Mouse (Mus musculus) stomach, embryonic 16.5 days (tissue): ENCODE measurements around the gene Psmc2. TPM values are rescaled to one million over a fixed set of nuclear protein-coding genes. Genes with fewer than 3 reads are reported as not detected.
A peak's percentile ranks its signal among the peaks of the same experiment; 100 is the strongest.

Source experiments
- ATAC-seq: fragments of 200-750 bp; cut with Nextera tagmentation; 2 replicates; pipeline ENCODE4 v1.8.0; 2017; ENCODE audit warnings: moderate number of reproducible peaks, moderate TSS enrichment; ENCODE audit not compliant: insufficient read depth, low FRiP score
- H3K27ac ChIP-seq: fragments of 300-500 bp; sonication (generic); 2 replicates; pipeline ENCODE4 v1.5.1; 2014; ENCODE audit warnings: low read length
- H3K27me3 ChIP-seq: fragments of 300-500 bp; sonication (generic); 2 replicates; pipeline ENCODE4 v1.6.1; 2014; ENCODE audit warnings: low read length, control low read depth, mixed read lengths; ENCODE audit not compliant: control insufficient read depth, insufficient read depth
- H3K36me3 ChIP-seq: fragments of 300-500 bp; sonication (generic); 2 replicates; pipeline ENCODE4 v1.6.1; 2014; ENCODE audit warnings: low read length; ENCODE audit not compliant: control insufficient read depth, insufficient read depth
- H3K4me1 ChIP-seq: fragments of 300-500 bp; sonication (generic); 2 replicates; pipeline ENCODE4 v1.6.1; 2014; ENCODE audit warnings: low read length, control low read depth, mixed read lengths; ENCODE audit not compliant: control insufficient read depth, insufficient read depth
- H3K4me2 ChIP-seq: fragments of 300-500 bp; sonication (generic); 2 replicates; pipeline ENCODE4 v1.6.1; 2014; ENCODE audit warnings: low read depth, low read length, mixed read lengths
- H3K4me3 ChIP-seq: fragments of 300-500 bp; sonication (generic); replicated peaks from 2 replicates; pipeline ENCODE4 v1.5.1; 2014; ENCODE audit warnings: mild to moderate bottlenecking, low read length
- H3K9ac ChIP-seq: fragments of 300-500 bp; sonication (generic); 2 replicates; pipeline ENCODE4 v1.6.1; 2014; ENCODE audit warnings: low read length
- H3K9me3 ChIP-seq: fragments of 300-500 bp; sonication (generic); replicated peaks from 2 replicates; pipeline ENCODE4 v1.6.1; 2016; ENCODE audit warnings: low read length, control low read depth; ENCODE audit not compliant: control insufficient read depth
- WGBS: fragments of 180-500 bp; shearing (Covaris S2); extraction: QIAGEN DNeasy Blood & Tissue Kit; methylation state at CpG from one replicate; pipeline ENCODE4 v1.1.7; 2014; 5-methylcytosine and 5-hydroxymethylcytosine counted together
- polyA plus RNA-seq: library from polyadenylated mRNA; unstranded; fragments of >200 nt; fragmentation: Nextera tagmentation; extraction: Ambion mirVana; gene quantifications from 2 replicates; pipeline ENCODE4 v1.2.1, GENCODE M21; 2015

The Psmc2 gene
- polyA plus RNA-seq: 160 and 166 TPM in 2 replicates

- ATAC-seq: peak; percentile 96
- H3K9me3 ChIP-seq: no peaks in the 10 kb centered on the region
- H3K4me3 ChIP-seq: peak within 1 kb of the TSS; percentile 98
- peak within 1 kb of the TSS; percentile 94 for H3K4me2 ChIP-seq
- H3K36me3 ChIP-seq: 0 out of 2 replicates have a peak, but pooled peaks cover 8% of the 10 kb centered on the region
- no peaks in the 10 kb centered on the region for H3K27me3 ChIP-seq
- peak within 1 kb of the TSS; percentile 32 for H3K27ac ChIP-seq
- H3K4me1 ChIP-seq: peaks cover 5% of the 10 kb centered on the region; the same call in 1 of the 2 replicates
- WGBS: 0% methylated on average over 37 of the region's 37 CpGs
- H3K9ac ChIP-seq: peak within 1 kb of the TSS; percentile 86
Measured at GRCm38 (mm10) chr5:21785053-21785452, at the start of gene Psmc2, which contains the start of gene Dnajc2. Gene Psmc2 (plus strand): TSS chr5:21785283. Gene Dnajc2 (minus strand): TSS chr5:21785251.

- 0 out of 2 replicates have a peak, but pooled peaks cover 9% of the 10 kb centered on the region for H3K36me3 ChIP-seq
- H3K9ac ChIP-seq: peak overlapping the region; percentile 58; the same call in 1 of the 2 replicates
- no peaks in the 10 kb centered on the region for H3K27me3 ChIP-seq
- ATAC-seq: 0 out of 2 replicates have a peak, but pooled peaks have one; percentile 21
- peaks cover 12% of the 10 kb centered on the region for H3K4me1 ChIP-seq
- no peaks in the 10 kb centered on the region for H3K9me3 ChIP-seq
- H3K4me2 ChIP-seq: peak overlapping the region; percentile 34
- peak overlapping the region; percentile 33 for H3K4me3 ChIP-seq
- 28% methylated on average over 10 of the region's 10 CpGs for WGBS
- H3K27ac ChIP-seq: no peak overlapping the region
Measured at GRCm38 (mm10) chr5:21735584-21735983, 49.5 kb upstream of the Psmc2 start.

DNA sequence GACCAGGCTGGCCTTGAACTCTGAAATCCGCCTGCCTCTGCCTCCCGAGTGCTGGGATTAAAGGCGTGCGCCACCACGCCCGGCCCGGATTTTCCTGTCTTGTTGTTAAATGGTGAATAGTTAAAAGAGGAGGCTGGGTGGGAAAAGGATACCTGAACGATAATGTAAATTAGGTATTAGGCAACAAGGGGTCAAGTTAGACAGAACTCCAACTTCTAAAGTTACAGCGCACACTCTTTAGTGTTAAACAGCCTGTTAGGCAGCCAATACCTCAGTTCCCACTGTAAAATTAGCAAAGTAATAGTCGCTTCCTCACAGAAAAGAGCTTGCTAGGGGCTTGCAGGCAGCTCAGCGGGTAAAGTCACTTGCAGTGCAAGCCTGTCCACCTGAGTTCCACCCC lies 49.0 kb upstream of the Psmc2 start:
- no peak for ATAC-seq
- Histone ChIP-seq H3K27me3 (no peaks in the 10 kb centered on the region), H3K9me3 (no peaks in the 10 kb centered on the region), H3K4me2 (no peak overlapping the region), H3K27ac (no peak overlapping the region), H3K9ac (no peak overlapping the region), H3K4me3 (no peak overlapping the region), H3K4me1 (peaks cover 12% of the 10 kb centered on the region), H3K36me3 (peaks cover 9% of the 10 kb centered on the region; the same call in 1 of the 2 replicates)
- WGBS: 83% methylated on average over 11 of the region's 11 CpGs

GRCm38 (mm10) chr5:21736956-21737585 lies 48.0 kb upstream of the Psmc2 start, which contains the start of gene Pmpcb:
Gene Pmpcb (plus strand): TSS chr5:21737141.
- Histone ChIP-seq H3K27ac (peak within 1 kb of the TSS; percentile 58), H3K27me3 (no peaks in the 10 kb centered on the region), H3K9me3 (no peaks in the 10 kb centered on the region), H3K36me3 (peaks cover 13% of the 10 kb centered on the region; the same call in 1 of the 2 replicates), H3K4me3 (peak within 1 kb of the TSS; percentile 67), H3K4me2 (peak within 1 kb of the TSS; percentile 79), H3K9ac (peak within 1 kb of the TSS; percentile 82), H3K4me1 (peaks cover 12% of the 10 kb centered on the region)
- ATAC-seq: peak; percentile 81
- under 1% methylated on average over 41 of the region's 42 CpGs for WGBS

- H3K4me3 ChIP-seq: peak overlapping the region; percentile 67
Measured at GRCm38 (mm10) chr5:21737620-21738019, 47.5 kb upstream of the Psmc2 start.

GRCm38 (mm10) chr5:21739120-21739519 lies 46.0 kb upstream of the Psmc2 start:
- no peak for ATAC-seq
- peaks cover 19% of the 10 kb centered on the region; the same call in 1 of the 2 replicates for H3K36me3 ChIP-seq
- no peak overlapping the region for H3K9ac ChIP-seq
- H3K27ac ChIP-seq: no peak overlapping the region
- H3K9me3 ChIP-seq: no peaks in the 10 kb centered on the region
- H3K27me3 ChIP-seq: no peaks in the 10 kb centered on the region
- no peak overlapping the region for H3K4me3 ChIP-seq
- H3K4me1 ChIP-seq: peaks cover 9% of the 10 kb centered on the region
- 86% methylated on average over 11 of the region's 11 CpGs for WGBS
- H3K4me2 ChIP-seq: no peak overlapping the region

More at GRCm38 (mm10) chr5:21737620-21738019, 47.5 kb upstream of the Psmc2 start:
- 14% methylated on average over 10 of the region's 10 CpGs for WGBS
- H3K27me3 ChIP-seq: no peaks in the 10 kb centered on the region
- H3K36me3 ChIP-seq: peaks cover 13% of the 10 kb centered on the region; the same call in 1 of the 2 replicates
- peak overlapping the region; percentile 79 for H3K4me2 ChIP-seq
- H3K9me3 ChIP-seq: no peaks in the 10 kb centered on the region
- H3K27ac ChIP-seq: no peak overlapping the region
- peaks cover 12% of the 10 kb centered on the region for H3K4me1 ChIP-seq
- H3K9ac ChIP-seq: peak overlapping the region; percentile 82
- ATAC-seq: no peak

GRCm38 (mm10) chr5:21739881-21740280 lies 45.2 kb upstream of the Psmc2 start:
- ATAC-seq: no peak
- H3K27me3 ChIP-seq: no peaks in the 10 kb centered on the region
- no peaks in the 10 kb centered on the region for H3K9me3 ChIP-seq
- 87% methylated on average over 13 of the region's 13 CpGs for WGBS
- H3K4me2 ChIP-seq: no peak overlapping the region
- H3K4me1 ChIP-seq: peaks cover 9% of the 10 kb centered on the region
- no peak overlapping the region for H3K27ac ChIP-seq
- H3K4me3 ChIP-seq: no peak overlapping the region
- peaks cover 21% of the 10 kb centered on the region; the same call in 1 of the 2 replicates for H3K36me3 ChIP-seq
- no peak overlapping the region for H3K9ac ChIP-seq

- no peak overlapping the region for H3K4me3 ChIP-seq
- no peaks in the 10 kb centered on the region for H3K27me3 ChIP-seq
- no peak overlapping the region for H3K27ac ChIP-seq
- peaks cover 24% of the 10 kb centered on the region; the same call in 1 of the 2 replicates for H3K36me3 ChIP-seq
- no peak overlapping the region for H3K4me2 ChIP-seq
- no peak overlapping the region for H3K9ac ChIP-seq
- no peaks in the 10 kb centered on the region for H3K4me1 ChIP-seq
- no peak for ATAC-seq
- no peaks in the 10 kb centered on the region for H3K9me3 ChIP-seq
- 95% methylated on average over 10 of the region's 10 CpGs for WGBS
Measured at GRCm38 (mm10) chr5:21743606-21744005, 41.5 kb upstream of the Psmc2 start.

- Histone ChIP-seq H3K27ac (no peak overlapping the region), H3K27me3 (no peaks in the 10 kb centered on the region), H3K36me3 (peaks cover 28% of the 10 kb centered on the region; the same call in 1 of the 2 replicates), H3K9ac (no peak overlapping the region), H3K4me1 (no peaks in the 10 kb centered on the region), H3K9me3 (no peaks in the 10 kb centered on the region), H3K4me2 (no peak overlapping the region), H3K4me3 (no peak overlapping the region)
- no peak for ATAC-seq
Measured at GRCm38 (mm10) chr5:21744651-21745050, 40.4 kb upstream of the Psmc2 start.
